Mouse (Mus musculus) cerebellum, adult 2 months (tissue): ENCODE data around the gene Taf8.

Experiments
- CTCF ChIP-seq: fragments of 200-500 bp; IDR thresholded peaks from 2 replicates; pipeline ENCODE4 v1.5.1; 2011; ENCODE audit warnings: low read depth, mild to moderate bottlenecking, control low read depth, low read length, moderate library complexity, borderline replicate concordance; ENCODE audit not compliant: insufficient read depth
- POLR2A ChIP-seq: fragments of 200-500 bp; IDR thresholded peaks from 2 replicates; pipeline ENCODE4 v1.6.1; 2011; ENCODE audit warnings: low read length, control low read depth, borderline replicate concordance; ENCODE audit not compliant: insufficient read depth

- TF ChIP-seq CTCF (no peak), POLR2A (no peak)
Measured at GRCm38 (mm10) chr17:47532364-47532763, 30.3 kb upstream of the Taf8 start.
